Mouse (Mus musculus) kidney, adult 2 months (tissue): ENCODE measurements around the gene Madd. TPM values are rescaled to one million over a fixed set of nuclear protein-coding genes. Genes with fewer than 3 reads are reported as not detected.
A peak's percentile ranks its signal among the peaks of the same experiment; 100 is the strongest.

Source experiments
- DNase-seq: peaks from one replicate; pipeline ENCODE4 v3.0.0; 2021
- H3K27ac ChIP-seq: fragments of 200-500 bp; 2 replicates; pipeline ENCODE4 v1.5.1; 2012; ENCODE audit warnings: low read depth, low read length, control low read depth, inconsistent platforms; ENCODE audit not compliant: insufficient read depth
- H3K27me3 ChIP-seq: fragments of 200-500 bp; replicated peaks from 2 replicates; pipeline ENCODE4 v1.6.1; 2012; ENCODE audit warnings: mild to moderate bottlenecking, moderate library complexity, low read length, inconsistent platforms; ENCODE audit not compliant: control insufficient read depth, insufficient read depth
- H3K36me3 ChIP-seq: fragments of 200-500 bp; 2 replicates; pipeline ENCODE4 v1.6.1; 2012; ENCODE audit warnings: mild to moderate bottlenecking, moderate library complexity, low read length, inconsistent platforms; ENCODE audit not compliant: control insufficient read depth, insufficient read depth
- H3K4me1 ChIP-seq: fragments of 200-500 bp; 2 replicates; pipeline ENCODE4 v1.6.1; 2011; ENCODE audit warnings: low read length; ENCODE audit not compliant: control insufficient read depth, insufficient read depth
- H3K4me3 ChIP-seq: fragments of 200-500 bp; 2 replicates; pipeline ENCODE4 v1.5.1; 2011; ENCODE audit warnings: mild to moderate bottlenecking, low read depth, low read length, control low read depth; ENCODE audit not compliant: insufficient read depth
- CTCF ChIP-seq: fragments of 200-500 bp; conservative IDR thresholded peaks from 2 replicates; pipeline ENCODE4 v1.5.1; 2011; ENCODE audit warnings: low read depth, mild to moderate bottlenecking, control low read depth, low read length, moderate library complexity, mixed read lengths; ENCODE audit not compliant: insufficient read depth, insufficient read length
- POLR2A ChIP-seq: fragments of 200-500 bp; IDR thresholded peaks from one replicate; pipeline ENCODE4 v1.6.1; 2011; ENCODE audit warnings: low read depth, low read length, control low read depth
- WGBS: fragments of 180-500 bp; shearing (Covaris S2); methylation state at CpG from one replicate; pipeline ENCODE4 v1.1.7; 2018; 5-methylcytosine and 5-hydroxymethylcytosine counted together
- polyA plus RNA-seq: library from polyadenylated mRNA; depleted of rRNA; stranded (reverse); fragments of >200 nt; gene quantifications from 2 replicates; pipeline ENCODE4 v1.2.3, GENCODE M21; 2012

The Madd gene
- polyA plus RNA-seq, 1 experiment, result 14.7 TPM

GRCm38 (mm10) chr2:91186208-91186607, 2.6 kb upstream of the Madd start:
- no peak overlapping the region for H3K27ac ChIP-seq
- TF ChIP-seq CTCF (no peak), POLR2A (no peak)
- no peak overlapping the region for H3K4me3 ChIP-seq
- no peaks in the 10 kb centered on the region for H3K36me3 ChIP-seq
- no peak for DNase-seq
- WGBS, result 68% methylated on average over 1 of the region's 1 CpGs
- H3K4me1 ChIP-seq, result peaks cover 4% of the 10 kb centered on the region; the same call in 1 of the 2 replicates
- H3K27me3 ChIP-seq, result no peaks in the 10 kb centered on the region

GRCm38 (mm10) chr2:91183148-91183513, 506 bp downstream of the Madd start:
- no peak for TF ChIP-seq CTCF
- no peak for TF ChIP-seq POLR2A
- Histone ChIP-seq H3K4me1 (peaks cover 4% of the 10 kb centered on the region; the same call in 1 of the 2 replicates), H3K27ac (peak overlapping the region; percentile 68), H3K4me3 (peak overlapping the region; percentile 52), H3K36me3 (no peaks in the 10 kb centered on the region), H3K27me3 (no peaks in the 10 kb centered on the region)
- 0% methylated on average over 9 of the region's 9 CpGs for WGBS
- DNase-seq, result peak; percentile 97

GRCm38 (mm10) chr2:91182405-91183147, 1.1 kb downstream of the Madd start:
- WGBS, result under 1% methylated on average over 80 of the region's 81 CpGs
- Histone ChIP-seq H3K4me1 (peaks cover 4% of the 10 kb centered on the region; the same call in 1 of the 2 replicates), H3K36me3 (no peaks in the 10 kb centered on the region), H3K27me3 (no peaks in the 10 kb centered on the region), H3K27ac (peak overlapping the region; percentile 68), H3K4me3 (peak overlapping the region; percentile 52)
- TF ChIP-seq CTCF, result no peak
- TF ChIP-seq POLR2A, result no peak
- DNase-seq, result no peak

GRCm38 (mm10) chr2:91182016-91182404, 1.6 kb downstream of the Madd start:
- no peak for DNase-seq
- WGBS, result 14% methylated on average over 8 of the region's 8 CpGs
- TF ChIP-seq POLR2A (no peak), CTCF (no peak)
- Histone ChIP-seq H3K4me3 (peak overlapping the region; percentile 52), H3K36me3 (no peaks in the 10 kb centered on the region; the same call in 1 of the 2 replicates), H3K4me1 (peaks cover 4% of the 10 kb centered on the region; the same call in 1 of the 2 replicates), H3K27ac (no peak overlapping the region), H3K27me3 (no peaks in the 10 kb centered on the region)

- no peaks in the 10 kb centered on the region for H3K27me3 ChIP-seq
- H3K27ac ChIP-seq, result no peak overlapping the region
- no peak for DNase-seq
- H3K4me1 ChIP-seq, result peaks cover 4% of the 10 kb centered on the region; the same call in 1 of the 2 replicates
- WGBS, result 69% methylated on average over 5 of the region's 5 CpGs
- H3K36me3 ChIP-seq, result peaks cover 2% of the 10 kb centered on the region; the same call in 1 of the 2 replicates
- TF ChIP-seq POLR2A, result no peak
- no peak for TF ChIP-seq CTCF
- no peak overlapping the region for H3K4me3 ChIP-seq
These were observed 2.9 kb downstream of the Madd start for GRCm38 (mm10) chr2:91180706-91181105.

- no peak for DNase-seq
- Histone ChIP-seq H3K4me3 (no peak overlapping the region), H3K4me1 (peaks cover 4% of the 10 kb centered on the region; the same call in 1 of the 2 replicates), H3K27me3 (no peaks in the 10 kb centered on the region), H3K36me3 (peaks cover 3% of the 10 kb centered on the region), H3K27ac (no peak overlapping the region)
- 52% methylated on average over 4 of the region's 4 CpGs for WGBS
- TF ChIP-seq POLR2A, result no peak
These were observed 3.8 kb downstream of the Madd start for GRCm38 (mm10) chr2:91179825-91180224.

- no peak overlapping the region for H3K4me3 ChIP-seq
These were observed 7.4 kb downstream of the Madd start for GRCm38 (mm10) chr2:91176234-91176633.

More at GRCm38 (mm10) chr2:91176234-91176633, 7.4 kb downstream of the Madd start:
- peaks cover 3% of the 10 kb centered on the region for H3K36me3 ChIP-seq
- TF ChIP-seq CTCF (no peak), POLR2A (no peak)
- no peak for DNase-seq
- no peaks in the 10 kb centered on the region for H3K27me3 ChIP-seq
- no peaks in the 10 kb centered on the region for H3K4me1 ChIP-seq
- 80% methylated on average over 6 of the region's 6 CpGs for WGBS
- H3K27ac ChIP-seq, result no peak overlapping the region
